ENCODE assay signal across 28 mouse cellular contexts in the genomic region with DNA sequence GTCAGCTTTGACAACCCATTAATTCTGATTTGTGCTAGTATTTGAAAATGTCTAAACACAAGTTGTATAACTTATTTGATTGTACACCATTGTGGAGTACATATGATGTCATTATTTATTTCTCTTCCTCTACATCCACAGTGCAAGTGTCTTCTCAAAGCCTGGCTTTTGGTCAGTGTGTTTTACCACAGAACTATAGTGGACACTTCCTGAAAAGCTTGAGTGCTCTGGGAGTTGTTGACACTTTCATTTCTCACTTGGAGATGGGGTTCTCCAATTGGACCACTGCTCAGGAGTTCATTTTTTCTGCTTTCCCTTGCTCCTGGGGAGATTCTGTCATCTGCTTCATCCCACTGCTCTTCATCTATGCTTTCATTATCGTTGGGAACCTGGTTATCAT. TPM values are rescaled to one million over a fixed set of nuclear protein-coding genes. Genes with fewer than 3 reads are reported as not detected.
DNase-seq lines count a peak whose midpoint lies in the region; ATAC-seq and TF ChIP-seq lines count a peak whose summit lies in the region.
"Had no signal": no experiment of that assay in that cellular context is flagged by ENCODE, and none has a peak within 500 bp of the region (broad histone marks: within the 10 kb centered on the region; RNA-seq: fewer than 3 reads in every experiment).

No protein-coding gene starts in this region.

- DNase-seq in CH12.LX (ENCODE audit: extremely low read depth), result no peak
- DNase-seq in midbrain, embryonic 11.5 days (ENCODE audit: low spot score, missing footprints), result no peak
- DNase-seq in adrenal gland, postnatal 14 days, result no peak
- DNase-seq: adrenal gland, adult 2 months; adrenal gland, postnatal 10 days; adrenal gland, postnatal 36 days; B cell, adult 2 months; cerebellum, adult 11-12 months; cerebellum, adult 2 months; cerebellum, adult 9-10 months; cerebellum, postnatal 10 days; cerebellum, postnatal 25 days; embryo, embryonic 11 days had no signal

- TF ChIP-seq CTCF in CH12.LX (conservative IDR thresholded peaks at IDR 0.05 in 1 of 2, IDR thresholded peaks at IDR 0.05 in 1 of 2; ENCODE audit: low read depth in 2 of 2, low read length in 2 of 2), result no peak

- ATAC-seq in erythroblast, adult 5-6 weeks (replicated peaks; ENCODE audit: low FRiP score, poor library complexity, severe bottlenecking), result peak; percentile 33; the same call in 1 of the 2 replicates
- peak; percentile 70 for ATAC-seq in granulocyte monocyte progenitor cell, adult 5-6 weeks (replicated peaks; ENCODE audit: poor library complexity, severe bottlenecking)
- ATAC-seq in megakaryocyte progenitor cell, adult 5-6 weeks (replicated peaks; ENCODE audit: poor library complexity), result peak; percentile 35
- ATAC-seq in midbrain, embryonic 11.5 days (ENCODE audit: low FRiP score), result no peak
- ATAC-seq in kidney, embryonic 14.5 days (ENCODE audit: low FRiP score, low TSS enrichment), result no peak
- no peak for ATAC-seq in kidney, embryonic 15.5 days (replicated peaks; ENCODE audit: low FRiP score)
- ATAC-seq: CD4-positive, CD25-positive, alpha-beta regulatory T cell, adult 4 months; forebrain, embryonic 14.5 days; forebrain, embryonic 16.5 days had no signal

- dilution Hi-C loops in CH12.LX (cut with MboI; ENCODE audit: extremely low pct_ligation_motif_present, extremely low pct_unique_long_range_greater_than_20kb, low sequenced_read_pairs), result no loop called here

- H3K27me3 ChIP-seq in CH12.LX (replicated peaks), result no peaks in the 10 kb centered on the region
- H3K27me3 ChIP-seq in midbrain, embryonic 11.5 days (ENCODE audit: control insufficient read depth, insufficient read depth, low read length), result no peaks in the 10 kb centered on the region
- no peaks in the 10 kb centered on the region for H3K27me3 ChIP-seq in kidney, embryonic 14.5 days (ENCODE audit: control insufficient read depth, insufficient read depth, low read length)
- H3K27me3 ChIP-seq in kidney, embryonic 15.5 days, result no peaks in the 10 kb centered on the region
- H3K27me3 ChIP-seq: embryonic facial prominence, embryonic 13.5 days; embryonic facial prominence, embryonic 15.5 days; forebrain, embryonic 12.5 days had no signal

- in situ Hi-C loops in CH12.LX (cut with MboI; ENCODE audit: low pct_ligation_motif_present, low pct_unique_long_range_greater_than_20kb, low sequenced_read_pairs), result no loop called here

- no peak for TF ChIP-seq EP300 in CH12.LX (IDR thresholded peaks at IDR 0.05; ENCODE audit: low read length)

- no peak overlapping the region for H3K27ac ChIP-seq in CH12.LX (ENCODE audit: insufficient read depth, low read depth)
- H3K27ac ChIP-seq in midbrain, embryonic 11.5 days (ENCODE audit: low read depth, low read length), result no peak overlapping the region
- H3K27ac ChIP-seq in kidney, embryonic 14.5 days (ENCODE audit: low read depth, low read length), result no peak overlapping the region
- no peak overlapping the region for H3K27ac ChIP-seq in kidney, embryonic 15.5 days
- H3K27ac ChIP-seq: embryonic facial prominence, embryonic 13.5 days; embryonic facial prominence, embryonic 15.5 days; forebrain, embryonic 10.5 days; forebrain, embryonic 12.5 days had no signal

- H3K9ac ChIP-seq in CH12.LX (ENCODE audit: insufficient read depth, low read depth), result no peak overlapping the region
- H3K9ac ChIP-seq in midbrain, embryonic 11.5 days (ENCODE audit: low read length), result no peak overlapping the region
- no peak overlapping the region for H3K9ac ChIP-seq in kidney, embryonic 14.5 days (ENCODE audit: low read depth, low read length)
- no peak overlapping the region for H3K9ac ChIP-seq in kidney, embryonic 15.5 days
- H3K9ac ChIP-seq: embryonic facial prominence, embryonic 13.5 days; embryonic facial prominence, embryonic 15.5 days; forebrain, embryonic 12.5 days had no signal

- H3K79me2 ChIP-seq in CH12.LX (replicated peaks; ENCODE audit: control insufficient read depth, extremely low read depth, insufficient read depth, poor library complexity, severe bottlenecking), result no peaks in the 10 kb centered on the region

- H3K9me3 ChIP-seq in CH12.LX (replicated peaks; ENCODE audit: low read length), result no peaks in the 10 kb centered on the region
- no peaks in the 10 kb centered on the region for H3K9me3 ChIP-seq in midbrain, embryonic 11.5 days (ENCODE audit: control insufficient read depth, low read length)
- no peaks in the 10 kb centered on the region for H3K9me3 ChIP-seq in kidney, embryonic 14.5 days (ENCODE audit: control insufficient read depth, low read length)
- no peaks in the 10 kb centered on the region for H3K9me3 ChIP-seq in kidney, embryonic 15.5 days (replicated peaks)
- H3K9me3 ChIP-seq: embryonic facial prominence, embryonic 13.5 days; embryonic facial prominence, embryonic 15.5 days; forebrain, embryonic 10.5 days; forebrain, embryonic 12.5 days had no signal

- 84% methylated on average over 1 of the region's 1 CpGs for WGBS in midbrain, embryonic 11.5 days
- WGBS in kidney, embryonic 14.5 days, result 91% methylated on average over 1 of the region's 1 CpGs
- 85% methylated on average over 1 of the region's 1 CpGs for WGBS in kidney, embryonic 15.5 days

- peak overlapping the region; percentile 22; the same call in 1 of the 2 replicates for H3K4me2 ChIP-seq in CH12.LX (ENCODE audit: insufficient read depth, low read depth, poor library complexity, severe bottlenecking)
- no peak overlapping the region for H3K4me2 ChIP-seq in midbrain, embryonic 11.5 days
- H3K4me2 ChIP-seq in kidney, embryonic 14.5 days (replicated peaks; ENCODE audit: low read depth, low read length), result no peak overlapping the region
- no peak overlapping the region for H3K4me2 ChIP-seq in kidney, embryonic 15.5 days
- H3K4me2 ChIP-seq: embryonic facial prominence, embryonic 13.5 days; embryonic facial prominence, embryonic 15.5 days; forebrain, embryonic 12.5 days had no signal

- peaks cover 3 to 4% of the 10 kb centered on the region in 2 experiments; a peak in 1 of 4 replicates for H3K4me1 ChIP-seq in CH12.LX (ENCODE audit: control insufficient read depth in 1 of 2, insufficient read depth in 2 of 2)
- no peaks in the 10 kb centered on the region for H3K4me1 ChIP-seq in midbrain, embryonic 11.5 days (ENCODE audit: control insufficient read depth, insufficient read depth, low read length)
- no peaks in the 10 kb centered on the region for H3K4me1 ChIP-seq in kidney, embryonic 14.5 days (ENCODE audit: control insufficient read depth, insufficient read depth, low read length)
- no peaks in the 10 kb centered on the region for H3K4me1 ChIP-seq in kidney, embryonic 15.5 days
- H3K4me1 ChIP-seq: embryonic facial prominence, embryonic 13.5 days; embryonic facial prominence, embryonic 15.5 days; forebrain, embryonic 10.5 days; forebrain, embryonic 12.5 days had no signal

- TF ChIP-seq POLR2A in CH12.LX (IDR thresholded peaks at IDR 0.05; ENCODE audit: low read depth, low read length), result no peak

- H3K4me3 ChIP-seq in CH12.LX (replicated peaks in 1 of 3; ENCODE audit: low read depth in 2 of 3, low read length in 2 of 3, poor library complexity in 1 of 3), result no peak overlapping the region
- H3K4me3 ChIP-seq in midbrain, embryonic 11.5 days (ENCODE audit: low read depth, low read length), result no peak overlapping the region
- no peak overlapping the region for H3K4me3 ChIP-seq in kidney, embryonic 14.5 days (ENCODE audit: low read length)
- no peak overlapping the region for H3K4me3 ChIP-seq in kidney, embryonic 15.5 days (replicated peaks)
- H3K4me3 ChIP-seq: embryonic facial prominence, embryonic 13.5 days; embryonic facial prominence, embryonic 15.5 days; forebrain, embryonic 10.5 days; forebrain, embryonic 12.5 days had no signal

- H3K36me3 ChIP-seq in CH12.LX (replicated peaks in 1 of 2; ENCODE audit: control insufficient read depth in 1 of 2, insufficient read depth in 1 of 2, low read length in 1 of 2), result no peaks in the 10 kb centered on the region
- H3K36me3 ChIP-seq in midbrain, embryonic 11.5 days (ENCODE audit: control insufficient read depth, insufficient read depth, low read length), result no peaks in the 10 kb centered on the region
- H3K36me3 ChIP-seq in kidney, embryonic 14.5 days (ENCODE audit: control insufficient read depth, insufficient read depth, low read length), result no peaks in the 10 kb centered on the region
- no peaks in the 10 kb centered on the region for H3K36me3 ChIP-seq in kidney, embryonic 15.5 days
- H3K36me3 ChIP-seq: embryonic facial prominence, embryonic 13.5 days; embryonic facial prominence, embryonic 15.5 days; forebrain, embryonic 10.5 days; forebrain, embryonic 12.5 days had no signal

- no peak for TF ChIP-seq RAD21 in CH12.LX (IDR thresholded peaks at IDR 0.05; ENCODE audit: low read depth, low read length)

RNA-seq across cellular contexts. Expression of gene Olfr420, which starts 3.1 kb away (rescaled TPM):
- not detected in 2 replicates for total RNA-seq in CH12.LX (2012; rRNA removed)
- total RNA-seq in CH12.LX (2014; rRNA removed), result not detected in 2 replicates
- 0.73 and 1.1 TPM in 2 replicates for polyA plus RNA-seq in CH12.LX (2012; ENCODE audit: insufficient read length, low read depth)
- total RNA-seq in erythroblast, adult 5-6 weeks (2015; ENCODE audit: low replicate concordance), result 0.38 TPM in 1 of 2 replicates, not detected in the other
- total RNA-seq in erythroblast, adult 5-6 weeks (2017; ENCODE audit: low replicate concordance), result 1.8 and 2.0 TPM in 2 replicates
- total RNA-seq in granulocyte monocyte progenitor cell, adult 5-6 weeks (2014; fragmentation: Nextera tagmentation), result not detected in 2 replicates
- total RNA-seq in granulocyte monocyte progenitor cell, adult 5-6 weeks (2017), result not detected in 2 replicates
- total RNA-seq in megakaryocyte progenitor cell, adult 5-6 weeks (2015), result not detected in 2 replicates
- total RNA-seq in megakaryocyte progenitor cell, adult 5-6 weeks (2017), result not detected in 2 replicates
- polyA plus RNA-seq in midbrain, embryonic 11.5 days (2014; fragmentation: Nextera tagmentation; extraction: Ambion mirVana), result not detected in 2 replicates
- not detected in 2 replicates for polyA plus RNA-seq in kidney, embryonic 14.5 days (2014; fragmentation: Nextera tagmentation; extraction: Ambion mirVana)
- not detected in 2 replicates for total RNA-seq in adrenal gland, postnatal 14 days (2021)
- not detected in 2 replicates for polyA plus RNA-seq in kidney, embryonic 15.5 days (2015; fragmentation: Nextera tagmentation; extraction: Ambion mirVana)
- total RNA-seq: adrenal gland, adult 2 months; adrenal gland, postnatal 10 days; adrenal gland, postnatal 36 days; ES-E14; MEL had no signal
- polyA plus RNA-seq: adrenal gland, adult 2 months; CD4-positive, CD25-positive, alpha-beta regulatory T cell, adult 4 months; cerebellum, adult 2 months; embryonic facial prominence, embryonic 13.5 days; forebrain, embryonic 10.5 days; forebrain, embryonic 12.5 days; forebrain, embryonic 14.5 days; forebrain, embryonic 16.5 days had no signal

RNA-seq across cellular contexts. Expression of gene Spta1, which starts 14.1 kb away (rescaled TPM):
- total RNA-seq in CH12.LX (2012; rRNA removed) (0.81 and 0.84 TPM in 2 replicates), CH12.LX (2014; rRNA removed) (1.2 and 1.6 TPM in 2 replicates)
- polyA plus RNA-seq in CH12.LX (2012; ENCODE audit: insufficient read length, low read depth), result 16.0 TPM in 2 replicates
- 279 and 284 TPM in 2 replicates for total RNA-seq in erythroblast, adult 5-6 weeks (2015; ENCODE audit: low replicate concordance)
- total RNA-seq in erythroblast, adult 5-6 weeks (2017; ENCODE audit: low replicate concordance), result 931 and 1,200 TPM in 2 replicates
- total RNA-seq in granulocyte monocyte progenitor cell, adult 5-6 weeks (2014; fragmentation: Nextera tagmentation), result 0.15 TPM in 1 of 2 replicates, not detected in the other
- total RNA-seq in granulocyte monocyte progenitor cell, adult 5-6 weeks (2017), result 0.34 and 0.72 TPM in 2 replicates
- total RNA-seq in megakaryocyte progenitor cell, adult 5-6 weeks (2015), result 1.3 and 4.1 TPM in 2 replicates
- total RNA-seq in megakaryocyte progenitor cell, adult 5-6 weeks (2017), result 5.9 and 9.9 TPM in 2 replicates
- polyA plus RNA-seq in midbrain, embryonic 11.5 days (2014; fragmentation: Nextera tagmentation; extraction: Ambion mirVana), result 2.1 TPM in 2 replicates
- 0.19 and 0.39 TPM in 2 replicates for polyA plus RNA-seq in kidney, embryonic 14.5 days (2014; fragmentation: Nextera tagmentation; extraction: Ambion mirVana)
- total RNA-seq in adrenal gland, postnatal 14 days (2021), result 4.7 and 8.0 TPM in 2 replicates
- 0.57 and 0.77 TPM in 2 replicates for polyA plus RNA-seq in kidney, embryonic 15.5 days (2015; fragmentation: Nextera tagmentation; extraction: Ambion mirVana)

RNA-seq across cellular contexts. Expression of gene Olfr424, which starts 27.2 kb away (rescaled TPM):
- not detected in 2 replicates for total RNA-seq in CH12.LX (2012; rRNA removed)
- total RNA-seq in CH12.LX (2014; rRNA removed), result not detected in 2 replicates
- not detected in 2 replicates for polyA plus RNA-seq in CH12.LX (2012; ENCODE audit: insufficient read length, low read depth)
- total RNA-seq in erythroblast, adult 5-6 weeks (2015; ENCODE audit: low replicate concordance), result not detected in 2 replicates
- total RNA-seq in erythroblast, adult 5-6 weeks (2017; ENCODE audit: low replicate concordance), result not detected in 2 replicates
- not detected in 2 replicates for total RNA-seq in granulocyte monocyte progenitor cell, adult 5-6 weeks (2014; fragmentation: Nextera tagmentation)
- not detected in 2 replicates for total RNA-seq in granulocyte monocyte progenitor cell, adult 5-6 weeks (2017)
- not detected in 2 replicates for total RNA-seq in megakaryocyte progenitor cell, adult 5-6 weeks (2015)
- total RNA-seq in megakaryocyte progenitor cell, adult 5-6 weeks (2017), result not detected in 2 replicates
- polyA plus RNA-seq in midbrain, embryonic 11.5 days (2014; fragmentation: Nextera tagmentation; extraction: Ambion mirVana), result not detected in 2 replicates
- polyA plus RNA-seq in kidney, embryonic 14.5 days (2014; fragmentation: Nextera tagmentation; extraction: Ambion mirVana), result not detected in 2 replicates
- not detected in 2 replicates for total RNA-seq in adrenal gland, postnatal 14 days (2021)
- not detected in 2 replicates for polyA plus RNA-seq in kidney, embryonic 15.5 days (2015; fragmentation: Nextera tagmentation; extraction: Ambion mirVana)
- total RNA-seq: adrenal gland, adult 2 months; adrenal gland, postnatal 10 days; adrenal gland, postnatal 36 days; ES-E14; MEL had no signal
- polyA plus RNA-seq: adrenal gland, adult 2 months; CD4-positive, CD25-positive, alpha-beta regulatory T cell, adult 4 months; cerebellum, adult 2 months; embryonic facial prominence, embryonic 11.5 days; embryonic facial prominence, embryonic 13.5 days; forebrain, embryonic 10.5 days; forebrain, embryonic 12.5 days; forebrain, embryonic 14.5 days; forebrain, embryonic 16.5 days had no signal

RNA-seq across cellular contexts. Expression of gene Olfr231, which starts 37.5 kb away (rescaled TPM):
- total RNA-seq in CH12.LX (2012; rRNA removed) (not detected in 2 replicates), CH12.LX (2014; rRNA removed) (not detected in 2 replicates)
- not detected in 2 replicates for polyA plus RNA-seq in CH12.LX (2012; ENCODE audit: insufficient read length, low read depth)
- 2.1 TPM in 1 of 2 replicates, not detected in the other for total RNA-seq in erythroblast, adult 5-6 weeks (2015; ENCODE audit: low replicate concordance)
- total RNA-seq in erythroblast, adult 5-6 weeks (2017; ENCODE audit: low replicate concordance), result not detected in 2 replicates
- not detected in 2 replicates for total RNA-seq in granulocyte monocyte progenitor cell, adult 5-6 weeks (2014; fragmentation: Nextera tagmentation)
- not detected in 2 replicates for total RNA-seq in granulocyte monocyte progenitor cell, adult 5-6 weeks (2017)
- total RNA-seq in megakaryocyte progenitor cell, adult 5-6 weeks (2015), result not detected in 2 replicates
- total RNA-seq in megakaryocyte progenitor cell, adult 5-6 weeks (2017), result not detected in 2 replicates
- polyA plus RNA-seq in midbrain, embryonic 11.5 days (2014; fragmentation: Nextera tagmentation; extraction: Ambion mirVana), result not detected in 2 replicates
- polyA plus RNA-seq in kidney, embryonic 14.5 days (2014; fragmentation: Nextera tagmentation; extraction: Ambion mirVana), result not detected in 2 replicates
- total RNA-seq in adrenal gland, postnatal 14 days (2021), result not detected in 2 replicates
- not detected in 2 replicates for polyA plus RNA-seq in kidney, embryonic 15.5 days (2015; fragmentation: Nextera tagmentation; extraction: Ambion mirVana)
- total RNA-seq: adrenal gland, adult 2 months; adrenal gland, postnatal 10 days; adrenal gland, postnatal 36 days; ES-E14; MEL had no signal
- polyA plus RNA-seq: adrenal gland, adult 2 months; CD4-positive, CD25-positive, alpha-beta regulatory T cell, adult 4 months; cerebellum, adult 2 months; forebrain, embryonic 10.5 days; forebrain, embryonic 14.5 days; forebrain, embryonic 16.5 days had no signal

Comparison
In these comparisons a context has a peak if more than half of its experiments do, and no peak if none do; other contexts are left out.
1. ATAC-seq: peak in erythroblast, adult 5-6 weeks (single experiment), granulocyte monocyte progenitor cell, adult 5-6 weeks (single experiment) and megakaryocyte progenitor cell, adult 5-6 weeks (single experiment); none in midbrain, embryonic 11.5 days (single experiment), kidney, embryonic 14.5 days (single experiment) and kidney, embryonic 15.5 days (single experiment).
2. RNA of gene Spta1, which starts 14.1 kb away (total RNA-seq): 279 to 1,200 TPM in erythroblast, adult 5-6 weeks; 4.7 to 8.0 TPM in adrenal gland, postnatal 14 days, 1.3 to 9.9 TPM in megakaryocyte progenitor cell, adult 5-6 weeks, 0.81 to 1.6 TPM in CH12.LX and 0.15 to 0.72 TPM in granulocyte monocyte progenitor cell, adult 5-6 weeks; every median in the first group is over 10 times any median in the second.